Mouse (Mus musculus) lung, postnatal 4 days (tissue): ENCODE data around the gene Myo16.

Experiments
- DNase-seq, 2 experiments: peaks; one replicate each; pipeline ENCODE4 v3.0.0; 2021

The Myo16 gene

GRCm38 (mm10) chr8:10153611-10154438, at the start of gene Myo16:
Gene Myo16, plus strand, starts transcription at chr8:10153911.
- DNase-seq: peak; percentile 6 to 27

GRCm38 (mm10) chr8:10108516-10109271, 45.0 kb upstream of the Myo16 start:
- DNase-seq: no peak

GRCm38 (mm10) chr8:10122749-10123148, 31.0 kb upstream of the Myo16 start:
- no peak for DNase-seq

GRCm38 (mm10) chr8:10123412-10123811, 30.3 kb upstream of the Myo16 start:
- DNase-seq: no peak

- no peak for DNase-seq
Measured at GRCm38 (mm10) chr8:10125684-10126083, 28.0 kb upstream of the Myo16 start.

GRCm38 (mm10) chr8:10130513-10131414, 22.9 kb upstream of the Myo16 start:
- peak in 1 of 2 experiments; percentile 4 for DNase-seq

GRCm38 (mm10) chr8:10139536-10139935, 14.2 kb upstream of the Myo16 start:
- no peak for DNase-seq

GRCm38 (mm10) chr8:10143961-10144360, 9.8 kb upstream of the Myo16 start:
- no peak for DNase-seq

- DNase-seq: no peak
Measured at GRCm38 (mm10) chr8:10151692-10152247, 1.9 kb upstream of the Myo16 start.

- DNase-seq: no peak
Measured at GRCm38 (mm10) chr8:10154439-10154745, 681 bp downstream of the Myo16 start.

GRCm38 (mm10) chr8:10155075-10155474, 1.4 kb downstream of the Myo16 start:
- DNase-seq: no peak

- DNase-seq: no peak
Measured at GRCm38 (mm10) chr8:10161106-10161505, 7.4 kb downstream of the Myo16 start.

GRCm38 (mm10) chr8:10164959-10165358, 11.2 kb downstream of the Myo16 start:
- DNase-seq: no peak

- no peak for DNase-seq
Measured at GRCm38 (mm10) chr8:10168326-10168725, 14.6 kb downstream of the Myo16 start.

GRCm38 (mm10) chr8:10169894-10170293, 16.2 kb downstream of the Myo16 start:
- no peak for DNase-seq

GRCm38 (mm10) chr8:10171321-10171720, 17.6 kb downstream of the Myo16 start:
- DNase-seq: no peak

GRCm38 (mm10) chr8:10172278-10172677, 18.6 kb downstream of the Myo16 start:
- DNase-seq: no peak

- no peak for DNase-seq
Measured at GRCm38 (mm10) chr8:10173033-10173747, 19.5 kb downstream of the Myo16 start.

- DNase-seq: no peak
Measured at GRCm38 (mm10) chr8:10174201-10174840, 20.6 kb downstream of the Myo16 start.

- DNase-seq: no peak
Measured at GRCm38 (mm10) chr8:10174841-10175680, 21.4 kb downstream of the Myo16 start.

GRCm38 (mm10) chr8:10175976-10176375, 22.3 kb downstream of the Myo16 start:
- DNase-seq: no peak
